In genomic region chr10:128536266-128536940, GRCm38 (mm10) we compare ENCODE assay signal across 8 mouse cellular contexts. TPM values are rescaled to one million over a fixed set of nuclear protein-coding genes. Genes with fewer than 3 reads are reported as not detected.
DNase-seq lines count a peak whose midpoint lies in the region; ATAC-seq and TF ChIP-seq lines count a peak whose summit lies in the region.

No protein-coding gene starts in this region.

- peak; percentile 96; the same call in 1 of the 2 replicates for TF ChIP-seq CTCF in heart, adult 2 months (IDR thresholded peaks at IDR 0.05)
- TF ChIP-seq CTCF in kidney, adult 2 months (conservative IDR thresholded peaks at IDR 0.05; ENCODE audit: insufficient read depth, insufficient read length, low read depth, low read length) = peak; percentile 89

- DNase-seq in 416B (ENCODE audit: low read depth) = peak; percentile 98
- DNase-seq in adrenal gland, postnatal 36 days = peak; percentile 87 to 88
- DNase-seq in heart, adult 2 months = peak; percentile 86 to 91
- DNase-seq in kidney, adult 2 months = peak; percentile 95
- DNase-seq in midbrain, embryonic 14.5 days = peak; percentile 93
- peak; percentile 85 for DNase-seq in spleen, adult 12 weeks (ENCODE audit: low spot score)

- H3K9me3 ChIP-seq in embryonic facial prominence, embryonic 13.5 days = no peaks in the 10 kb centered on the region
- no peaks in the 10 kb centered on the region for H3K9me3 ChIP-seq in limb, embryonic 12.5 days
- H3K9me3 ChIP-seq in midbrain, embryonic 14.5 days (ENCODE audit: control insufficient read depth, low read length) = no peaks in the 10 kb centered on the region

- peak overlapping the region; percentile 23 for H3K4me3 ChIP-seq in embryonic facial prominence, embryonic 13.5 days
- H3K4me3 ChIP-seq in heart, adult 2 months = peak overlapping the region; percentile 39
- no peak overlapping the region for H3K4me3 ChIP-seq in kidney, adult 2 months (ENCODE audit: insufficient read depth, low read depth, low read length)
- peak overlapping the region; percentile 13; the same call in 1 of the 2 replicates for H3K4me3 ChIP-seq in limb, embryonic 12.5 days (replicated peaks)
- 0 out of 2 replicates have a peak overlapping the region, but pooled peaks have one; percentile 7 for H3K4me3 ChIP-seq in midbrain, embryonic 14.5 days (replicated peaks; ENCODE audit: low read depth, low read length)

- peak; percentile 88 for TF ChIP-seq EP300 in heart, adult 2 months (IDR thresholded peaks at IDR 0.05; ENCODE audit: insufficient read depth, low read depth, low read length)

- peak overlapping the region; percentile 74 for H3K27ac ChIP-seq in embryonic facial prominence, embryonic 13.5 days
- peak overlapping the region; percentile 8 for H3K27ac ChIP-seq in heart, adult 2 months
- no peak overlapping the region for H3K27ac ChIP-seq in kidney, adult 2 months (ENCODE audit: insufficient read depth, low read depth, low read length)
- peak overlapping the region; percentile 56; the same call in 1 of the 2 replicates for H3K27ac ChIP-seq in limb, embryonic 12.5 days
- H3K27ac ChIP-seq in midbrain, embryonic 14.5 days (replicated peaks; ENCODE audit: low read depth, low read length) = no peak overlapping the region

- ATAC-seq in embryonic facial prominence, embryonic 13.5 days (ENCODE audit: insufficient number of reproducible peaks, insufficient read depth, low FRiP score, low TSS enrichment, low read depth) = peak; percentile 68
- peak; percentile 78 for ATAC-seq in limb, embryonic 12.5 days (ENCODE audit: insufficient number of reproducible peaks, insufficient read depth, low FRiP score, low TSS enrichment, low read depth)
- peak; percentile 82; the same call in 1 of the 2 replicates for ATAC-seq in midbrain, embryonic 14.5 days (ENCODE audit: low FRiP score, low TSS enrichment)

- H3K79me2 ChIP-seq in heart, adult 2 months (replicated peaks; ENCODE audit: control insufficient read depth, insufficient read depth, low read length) = no peaks in the 10 kb centered on the region

- 0 out of 2 replicates have a peak overlapping the region, but pooled peaks have one; percentile 44 for H3K9ac ChIP-seq in embryonic facial prominence, embryonic 13.5 days
- no peak overlapping the region for H3K9ac ChIP-seq in heart, adult 2 months (ENCODE audit: low read depth, low read length)
- H3K9ac ChIP-seq in limb, embryonic 12.5 days (replicated peaks) = no peak overlapping the region
- 0 out of 2 replicates have a peak overlapping the region, but pooled peaks have one; percentile 20 for H3K9ac ChIP-seq in midbrain, embryonic 14.5 days (replicated peaks; ENCODE audit: low read length)

- H3K4me2 ChIP-seq in embryonic facial prominence, embryonic 13.5 days = peak overlapping the region; percentile 54
- H3K4me2 ChIP-seq in limb, embryonic 12.5 days = peak overlapping the region; percentile 48
- peak overlapping the region; percentile 49 for H3K4me2 ChIP-seq in midbrain, embryonic 14.5 days (ENCODE audit: low read length)

- no peaks in the 10 kb centered on the region for H3K27me3 ChIP-seq in embryonic facial prominence, embryonic 13.5 days
- H3K27me3 ChIP-seq in heart, adult 2 months (ENCODE audit: control insufficient read depth, insufficient read depth, low read length) = no peaks in the 10 kb centered on the region
- no peaks in the 10 kb centered on the region for H3K27me3 ChIP-seq in kidney, adult 2 months (replicated peaks; ENCODE audit: control insufficient read depth, insufficient read depth, low read length)
- H3K27me3 ChIP-seq in limb, embryonic 12.5 days = no peaks in the 10 kb centered on the region
- H3K27me3 ChIP-seq in midbrain, embryonic 14.5 days (ENCODE audit: control insufficient read depth, insufficient read depth, low read length) = no peaks in the 10 kb centered on the region

- TF ChIP-seq POLR2A in heart, adult 2 months (IDR thresholded peaks at IDR 0.05; ENCODE audit: insufficient read depth, low read depth, low read length) = peak; percentile 44; the same call in 1 of the 2 replicates
- TF ChIP-seq POLR2A in kidney, adult 2 months (IDR thresholded peaks at IDR 0.05; ENCODE audit: low read depth, low read length) = no peak

- peaks cover 10% of the 10 kb centered on the region; the same call in 1 of the 2 replicates for H3K4me1 ChIP-seq in embryonic facial prominence, embryonic 13.5 days
- peaks cover 2% of the 10 kb centered on the region; the same call in 1 of the 2 replicates for H3K4me1 ChIP-seq in heart, adult 2 months (ENCODE audit: control insufficient read depth, insufficient read depth, low read length)
- no peaks in the 10 kb centered on the region for H3K4me1 ChIP-seq in kidney, adult 2 months (ENCODE audit: control insufficient read depth, insufficient read depth, low read length)
- H3K4me1 ChIP-seq in limb, embryonic 12.5 days (replicated peaks) = 0 out of 2 replicates have a peak, but pooled peaks cover 3% of the 10 kb centered on the region
- H3K4me1 ChIP-seq in midbrain, embryonic 14.5 days (ENCODE audit: control insufficient read depth, insufficient read depth, low read length) = 0 out of 2 replicates have a peak, but pooled peaks cover 3% of the 10 kb centered on the region

- intact Hi-C loops in heart, adult 2 months (cut with DNase I) = loop anchor here (1.0 to 5.0 kb wide), 3 partner anchors 17 to 129 kb away; partner anchors contain the start of gene Smarcc2

- 15% methylated on average over 18 of the region's 18 CpGs for WGBS in embryonic facial prominence, embryonic 13.5 days
- WGBS in heart, adult 2 months = 12% methylated on average over 18 of the region's 18 CpGs
- 12% methylated on average over 18 of the region's 18 CpGs for WGBS in kidney, adult 2 months
- 15% methylated on average over 18 of the region's 18 CpGs for WGBS in limb, embryonic 12.5 days
- 17% methylated on average over 18 of the region's 18 CpGs for WGBS in midbrain, embryonic 14.5 days

- peaks cover 5% of the 10 kb centered on the region; the same call in 1 of the 2 replicates for H3K36me3 ChIP-seq in embryonic facial prominence, embryonic 13.5 days
- H3K36me3 ChIP-seq in heart, adult 2 months (ENCODE audit: control insufficient read depth, insufficient read depth, low read length) = no peaks in the 10 kb centered on the region
- no peaks in the 10 kb centered on the region for H3K36me3 ChIP-seq in kidney, adult 2 months (ENCODE audit: control insufficient read depth, insufficient read depth, low read length)
- H3K36me3 ChIP-seq in limb, embryonic 12.5 days = peaks cover 5% of the 10 kb centered on the region; the same call in 1 of the 2 replicates
- peaks cover 7% of the 10 kb centered on the region; the same call in 1 of the 2 replicates for H3K36me3 ChIP-seq in midbrain, embryonic 14.5 days (ENCODE audit: control insufficient read depth, insufficient read depth, low read length)

RNA-seq across cellular contexts. Expression of gene Esyt1, which starts 10.7 kb away (rescaled TPM):
- total RNA-seq in adrenal gland, postnatal 36 days (2021) = 10 to 100 TPM; 22.7 to 28.8 TPM
- polyA plus RNA-seq in embryonic facial prominence, embryonic 13.5 days (2015; fragmentation: Nextera tagmentation; extraction: Ambion mirVana) = 21.4 and 23.1 TPM in 2 replicates
- total RNA-seq in heart, adult 2 months (2021) = 10 to 100 TPM; 16.4 to 17.9 TPM
- 23.6 and 24.7 TPM in 2 replicates for polyA plus RNA-seq in heart, adult 2 months (2012; rRNA removed)
- 24.5 and 25.5 TPM in 2 replicates for polyA plus RNA-seq in kidney, adult 2 months (2012; rRNA removed)
- 18.5 and 19.9 TPM in 2 replicates for polyA plus RNA-seq in limb, embryonic 12.5 days (2016; fragmentation: Nextera tagmentation; extraction: Ambion mirVana)
- polyA plus RNA-seq in midbrain, embryonic 14.5 days (2014; fragmentation: Nextera tagmentation; extraction: Ambion mirVana) = 6.0 and 10.9 TPM in 2 replicates

RNA-seq across cellular contexts. Expression of gene Zc3h10, which starts 11.2 kb away (rescaled TPM):
- 10 to 100 TPM; 11.9 to 15.2 TPM for total RNA-seq in adrenal gland, postnatal 36 days (2021)
- 13.5 and 15.5 TPM in 2 replicates for polyA plus RNA-seq in embryonic facial prominence, embryonic 13.5 days (2015; fragmentation: Nextera tagmentation; extraction: Ambion mirVana)
- 1 to 10 TPM; 7.5 to 7.6 TPM for total RNA-seq in heart, adult 2 months (2021)
- polyA plus RNA-seq in heart, adult 2 months (2012; rRNA removed) = 6.6 and 6.8 TPM in 2 replicates
- 10.0 and 11.3 TPM in 2 replicates for polyA plus RNA-seq in kidney, adult 2 months (2012; rRNA removed)
- 18.1 and 21.4 TPM in 2 replicates for polyA plus RNA-seq in limb, embryonic 12.5 days (2016; fragmentation: Nextera tagmentation; extraction: Ambion mirVana)
- polyA plus RNA-seq in midbrain, embryonic 14.5 days (2014; fragmentation: Nextera tagmentation; extraction: Ambion mirVana) = 17.6 and 19.6 TPM in 2 replicates

RNA-seq across cellular contexts. Expression of gene Rpl41, which starts 12.7 kb away (rescaled TPM):
- 1,000 to 10,000 TPM; 2,845 to 2,862 TPM for total RNA-seq in adrenal gland, postnatal 36 days (2021)
- polyA plus RNA-seq in embryonic facial prominence, embryonic 13.5 days (2015; fragmentation: Nextera tagmentation; extraction: Ambion mirVana) = 4,323 and 4,329 TPM in 2 replicates
- 1,000 to 10,000 TPM; 1,453 to 1,598 TPM for total RNA-seq in heart, adult 2 months (2021)
- polyA plus RNA-seq in heart, adult 2 months (2012; rRNA removed) = 853 and 867 TPM in 2 replicates
- 1,799 and 2,275 TPM in 2 replicates for polyA plus RNA-seq in kidney, adult 2 months (2012; rRNA removed)
- 3,599 and 3,605 TPM in 2 replicates for polyA plus RNA-seq in limb, embryonic 12.5 days (2016; fragmentation: Nextera tagmentation; extraction: Ambion mirVana)
- 2,375 and 2,760 TPM in 2 replicates for polyA plus RNA-seq in midbrain, embryonic 14.5 days (2014; fragmentation: Nextera tagmentation; extraction: Ambion mirVana)

RNA-seq across cellular contexts. Expression of gene Pa2g4, which starts 29.4 kb away (rescaled TPM):
- total RNA-seq in adrenal gland, postnatal 36 days (2021) = 10 to 100 TPM; 83.1 to 89.4 TPM
- 188 and 206 TPM in 2 replicates for polyA plus RNA-seq in embryonic facial prominence, embryonic 13.5 days (2015; fragmentation: Nextera tagmentation; extraction: Ambion mirVana)
- 10 to 100 TPM; 39.4 to 44.2 TPM for total RNA-seq in heart, adult 2 months (2021)
- 19.5 and 35.6 TPM in 2 replicates for polyA plus RNA-seq in heart, adult 2 months (2012; rRNA removed)
- polyA plus RNA-seq in kidney, adult 2 months (2012; rRNA removed) = 18.5 and 25.1 TPM in 2 replicates
- polyA plus RNA-seq in limb, embryonic 12.5 days (2016; fragmentation: Nextera tagmentation; extraction: Ambion mirVana) = 199 and 206 TPM in 2 replicates
- 122 and 142 TPM in 2 replicates for polyA plus RNA-seq in midbrain, embryonic 14.5 days (2014; fragmentation: Nextera tagmentation; extraction: Ambion mirVana)

RNA-seq across cellular contexts. Expression of gene Myl6b, which starts 37.9 kb away (rescaled TPM):
- 1 to 10 TPM; 5.6 to 6.1 TPM for total RNA-seq in adrenal gland, postnatal 36 days (2021)
- 2.8 and 4.0 TPM in 2 replicates for polyA plus RNA-seq in embryonic facial prominence, embryonic 13.5 days (2015; fragmentation: Nextera tagmentation; extraction: Ambion mirVana)
- total RNA-seq in heart, adult 2 months (2021) = 1 to 10 TPM; 3.5 to 3.8 TPM
- polyA plus RNA-seq in heart, adult 2 months (2012; rRNA removed) = 2.9 and 4.1 TPM in 2 replicates
- polyA plus RNA-seq in kidney, adult 2 months (2012; rRNA removed) = 8.4 and 10.6 TPM in 2 replicates
- 3.2 and 3.4 TPM in 2 replicates for polyA plus RNA-seq in limb, embryonic 12.5 days (2016; fragmentation: Nextera tagmentation; extraction: Ambion mirVana)
- polyA plus RNA-seq in midbrain, embryonic 14.5 days (2014; fragmentation: Nextera tagmentation; extraction: Ambion mirVana) = 5.3 and 6.8 TPM in 2 replicates

Comparison
In these comparisons a context has a peak if more than half of its experiments do, and no peak if none do; other contexts are left out.
1. H3K27ac ChIP-seq: peak in embryonic facial prominence, embryonic 13.5 days (single experiment), heart, adult 2 months (single experiment) and limb, embryonic 12.5 days (single experiment); none in kidney, adult 2 months (single experiment) and midbrain, embryonic 14.5 days (single experiment).
2. H3K9ac ChIP-seq: peak in embryonic facial prominence, embryonic 13.5 days (single experiment) and midbrain, embryonic 14.5 days (single experiment); none in heart, adult 2 months (single experiment) and limb, embryonic 12.5 days (single experiment).
3. Peak in every context shown above with its lines, with median percentiles within 50 percentile points of each other: DNase-seq, ATAC-seq and H3K4me2 ChIP-seq.